Mouse (Mus musculus): Measurements from ENCODE around the gene Plscr3.

DNA sequence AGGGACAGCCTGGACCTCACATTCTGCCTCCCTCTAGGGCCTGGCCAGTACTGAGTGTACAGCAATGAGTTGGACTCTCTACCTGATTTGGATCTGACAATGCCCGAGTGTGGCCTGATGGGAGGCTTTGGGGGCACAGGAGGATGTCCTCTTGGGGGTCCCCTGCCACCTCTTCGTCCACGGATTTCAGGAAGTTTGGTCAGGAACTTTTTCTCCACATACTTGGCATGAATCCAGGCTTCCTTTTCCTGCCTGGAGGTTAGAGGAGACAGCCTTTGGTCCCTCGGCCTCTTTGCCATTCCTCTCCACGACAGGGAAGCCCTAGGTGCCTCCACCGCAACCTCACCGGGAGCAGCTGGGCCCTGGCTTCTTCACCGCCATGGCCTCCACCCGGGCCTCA, 38.1 kb downstream of the Plscr3 start:
- TF ChIP-seq GABPA (IDR thresholded peaks at IDR 0.05; ENCODE audit: low read depth, low read length) (no peak), MAX (IDR thresholded peaks at IDR 0.05; ENCODE audit: low read length) (no peak)

All from MEL (cell line).